ENCODE assay signal across 14 mouse cellular contexts in genomic region chr8:121174178-121174577, GRCm38 (mm10). TPM values are rescaled to one million over a fixed set of nuclear protein-coding genes. Genes with fewer than 3 reads are reported as not detected.
DNase-seq lines count a peak whose midpoint lies in the region; ATAC-seq and TF ChIP-seq lines count a peak whose summit lies in the region.
"Had no signal": no experiment of that assay in that cellular context is flagged by ENCODE, and none has a peak within 500 bp of the region (broad histone marks: within the 10 kb centered on the region; RNA-seq: fewer than 3 reads in every experiment).

No protein-coding gene starts in this region.

- DNase-seq in lung, postnatal 10 days, result no peak
- DNase-seq in ZHBTc4 (ENCODE audit: low read depth, low spot score), result peak; percentile 89
- DNase-seq in kidney, adult 8-10 months, result peak; percentile 39 to 47
- DNase-seq in limb, embryonic 14.5 days (ENCODE audit: low spot score), result peak; percentile 56
- no peak for DNase-seq in gastrocnemius, postnatal 4 days (ENCODE audit: low spot score in 2 of 2)
- DNase-seq: adrenal gland, postnatal 25 days; cerebellum, adult 8-10 months; layer of hippocampus, adult 9-11 months; thymus, adult 18-20 months had no signal

- 60% methylated on average over 10 of the region's 10 CpGs for WGBS in lung, embryonic 15.5 days
- WGBS in limb, embryonic 14.5 days, result 46% methylated on average over 10 of the region's 10 CpGs
- 73% methylated on average over 10 of the region's 10 CpGs for whole genome bisulfite sequencing in midbrain, embryonic 13.5 days

- ATAC-seq in lung, embryonic 15.5 days (ENCODE audit: borderline replicate concordance, extremely low read depth, low FRiP score, low TSS enrichment), result no peak
- peak; percentile 70; the same call in 1 of the 2 replicates for ATAC-seq in limb, embryonic 14.5 days (ENCODE audit: low FRiP score, low read depth)
- ATAC-seq in midbrain, embryonic 13.5 days, result no peak
- no peak for ATAC-seq in monocyte, adult 5-6 weeks (replicated peaks; ENCODE audit: insufficient number of reproducible peaks, low FRiP score, low TSS enrichment, poor library complexity, severe bottlenecking)

- peak overlapping the region; percentile 26; the same call in 1 of the 2 replicates for H3K4me2 ChIP-seq in lung, embryonic 15.5 days
- peak overlapping the region; percentile 32; the same call in 1 of the 2 replicates for H3K4me2 ChIP-seq in limb, embryonic 14.5 days (replicated peaks; ENCODE audit: low read depth, low read length, severe bottlenecking)
- H3K4me2 ChIP-seq in midbrain, embryonic 13.5 days (replicated peaks), result no peak overlapping the region

- H3K4me1 ChIP-seq in lung, embryonic 15.5 days, result peaks cover 40% of the 10 kb centered on the region
- peaks cover 37% of the 10 kb centered on the region for H3K4me1 ChIP-seq in limb, embryonic 14.5 days (ENCODE audit: control insufficient read depth, insufficient read depth, low read length)
- peaks cover 9% of the 10 kb centered on the region; the same call in 1 of the 2 replicates for H3K4me1 ChIP-seq in midbrain, embryonic 13.5 days (replicated peaks)

- H3K4me3 ChIP-seq in lung, embryonic 15.5 days, result no peak overlapping the region
- 0 out of 2 replicates have a peak overlapping the region, but pooled peaks have one; percentile 17 for H3K4me3 ChIP-seq in limb, embryonic 14.5 days (replicated peaks; ENCODE audit: low read length)
- no peak overlapping the region for H3K4me3 ChIP-seq in midbrain, embryonic 13.5 days (replicated peaks)

- H3K9ac ChIP-seq in lung, embryonic 15.5 days, result no peak overlapping the region
- H3K9ac ChIP-seq in limb, embryonic 14.5 days (ENCODE audit: low read depth, low read length, severe bottlenecking), result no peak overlapping the region
- no peak overlapping the region for H3K9ac ChIP-seq in midbrain, embryonic 13.5 days (replicated peaks)

- H3K27ac ChIP-seq in lung, embryonic 15.5 days, result no peak overlapping the region
- H3K27ac ChIP-seq in limb, embryonic 14.5 days (replicated peaks; ENCODE audit: low read depth, low read length), result no peak overlapping the region
- H3K27ac ChIP-seq in midbrain, embryonic 13.5 days, result no peak overlapping the region

- no peaks in the 10 kb centered on the region for H3K36me3 ChIP-seq in lung, embryonic 15.5 days
- no peaks in the 10 kb centered on the region for H3K36me3 ChIP-seq in limb, embryonic 14.5 days (ENCODE audit: control insufficient read depth, insufficient read depth, low read length)
- H3K36me3 ChIP-seq in midbrain, embryonic 13.5 days, result no peaks in the 10 kb centered on the region

- no peaks in the 10 kb centered on the region; the same call in 1 of the 2 replicates for H3K27me3 ChIP-seq in lung, embryonic 15.5 days
- H3K27me3 ChIP-seq in limb, embryonic 14.5 days (ENCODE audit: control insufficient read depth, insufficient read depth, low read length), result no peaks in the 10 kb centered on the region
- H3K27me3 ChIP-seq in midbrain, embryonic 13.5 days, result peaks cover 4% of the 10 kb centered on the region

- TF ChIP-seq POLR2A in limb, embryonic 14.5 days (IDR thresholded peaks at IDR 0.05; ENCODE audit: borderline replicate concordance, extremely low read depth, insufficient read depth, insufficient read length), result no peak

- no peaks in the 10 kb centered on the region for H3K9me3 ChIP-seq in lung, embryonic 15.5 days
- no peaks in the 10 kb centered on the region for H3K9me3 ChIP-seq in limb, embryonic 14.5 days (ENCODE audit: control insufficient read depth, low read length)
- no peaks in the 10 kb centered on the region for H3K9me3 ChIP-seq in midbrain, embryonic 13.5 days

RNA-seq across cellular contexts. Expression of gene Foxl1, which starts 46.4 kb away (rescaled TPM):
- 6.8 and 8.5 TPM in 2 replicates for polyA plus RNA-seq in lung, embryonic 15.5 days (2015; fragmentation: Nextera tagmentation; extraction: Ambion mirVana)
- polyA plus RNA-seq in limb, embryonic 14.5 days (2012; rRNA removed), result 0.40 and 0.72 TPM in 2 replicates
- polyA plus RNA-seq in limb, embryonic 14.5 days (2014; fragmentation: Nextera tagmentation; extraction: Ambion mirVana), result 0.18 and 0.28 TPM in 2 replicates
- 0.12 and 0.13 TPM in 2 replicates for polyA plus RNA-seq in midbrain, embryonic 13.5 days (2015; fragmentation: Nextera tagmentation; extraction: Ambion mirVana)
- total RNA-seq in monocyte, adult 5-6 weeks (2017), result 0.29 TPM in 1 of 3 replicates, not detected in the others
- total RNA-seq in gastrocnemius, postnatal 4 days (2021), result under 1 TPM; 0.13 to 0.39 TPM
- total RNA-seq: hematopoietic stem cell, adult 5-6 weeks had no signal

RNA-seq across cellular contexts. Expression of gene Foxc2, which starts 58.2 kb away (rescaled TPM):
- polyA plus RNA-seq in lung, embryonic 15.5 days (2015; fragmentation: Nextera tagmentation; extraction: Ambion mirVana), result 2.1 and 2.3 TPM in 2 replicates
- 14.3 and 24.4 TPM in 2 replicates for polyA plus RNA-seq in limb, embryonic 14.5 days (2012; rRNA removed)
- 9.7 and 12.5 TPM in 2 replicates for polyA plus RNA-seq in limb, embryonic 14.5 days (2014; fragmentation: Nextera tagmentation; extraction: Ambion mirVana)
- polyA plus RNA-seq in midbrain, embryonic 13.5 days (2015; fragmentation: Nextera tagmentation; extraction: Ambion mirVana), result 1.3 and 1.9 TPM in 2 replicates
- not detected in 3 replicates for total RNA-seq in monocyte, adult 5-6 weeks (2017)
- total RNA-seq in gastrocnemius, postnatal 4 days (2021), result 1 to 10 TPM; 1.3 TPM
- total RNA-seq: CH12.LX; hematopoietic stem cell, adult 5-6 weeks had no signal

Comparison
In these comparisons a context has a peak if more than half of its experiments do, and no peak if none do; other contexts are left out.
1. DNase-seq: peak in ZHBTc4 (single experiment), kidney, adult 8-10 months (2 of 2) and limb, embryonic 14.5 days (single experiment); none in lung, postnatal 10 days (single experiment) and gastrocnemius, postnatal 4 days (0 of 2).